18 mouse cellular contexts compared by ENCODE assay signal in genomic region chr17:29623488-29623887, GRCm38 (mm10). TPM values are rescaled to one million over a fixed set of nuclear protein-coding genes. Genes with fewer than 3 reads are reported as not detected.
A peak's percentile ranks its signal among the peaks of the same experiment; 100 is the strongest.
DNase-seq lines count a peak whose midpoint lies in the region; ATAC-seq lines count a peak whose summit lies in the region.
"Had no signal": no experiment of that assay in that cellular context is flagged by ENCODE, and none has a peak within 500 bp of the region (broad histone marks: within the 10 kb centered on the region; RNA-seq: fewer than 3 reads in every experiment).

No protein-coding gene starts in this region.

- ATAC-seq in frontal cortex, adult (ENCODE audit: low TSS enrichment): peak; percentile 74; the same call in 1 of the 2 replicates
- ATAC-seq: activated CD4-positive, CD25-positive, alpha-beta regulatory T cell, adult 4 months; CD4-positive, CD25-positive, alpha-beta regulatory T cell, adult 4 months; Patski had no signal

- no peak for DNase-seq in frontal cortex, postnatal 14 days (ENCODE audit: low spot score in 2 of 2)
- DNase-seq in left cerebral cortex, adult 18-20 months (ENCODE audit: low spot score in 2 of 2): peak; percentile 24 to 31
- no peak for DNase-seq in left cerebral cortex, postnatal 36 days (ENCODE audit: low spot score in 2 of 2)
- DNase-seq in right cerebral cortex, adult 18-20 months: peak; percentile 47
- no peak for DNase-seq in right cerebral cortex, postnatal 36 days (ENCODE audit: low spot score in 2 of 2)
- peak; percentile 33 for DNase-seq in fat pad, adult 2 months (ENCODE audit: extremely low read depth, low read depth, low spot score)
- no peak for DNase-seq in retina, embryonic 14.5 days (ENCODE audit: low spot score)
- DNase-seq: adrenal gland, adult 8-10 months; adrenal gland, postnatal 10 days; adrenal gland, postnatal 14 days; adrenal gland, postnatal 25 days; B cell, adult 2 months; cerebellum, adult 11 months; cerebellum, adult 11-12 months had no signal

- intact Hi-C loops in left cerebral cortex, postnatal 36 days (cut with DNase I): no loop called here

RNA-seq across cellular contexts. Expression of gene Gm28043, which starts 8.8 kb away (rescaled TPM):
- total RNA-seq in left cerebral cortex, adult 18-20 months (2021): 1 to 10 TPM; 3.2 to 3.7 TPM
- 1 to 10 TPM; 3.2 to 5.4 TPM for total RNA-seq in left cerebral cortex, postnatal 36 days (2021)

RNA-seq across cellular contexts. Expression of gene Rnf8, which starts 8.9 kb away (rescaled TPM):
- total RNA-seq in left cerebral cortex, adult 18-20 months (2021): 10 to 100 TPM; 53.8 to 66.2 TPM
- total RNA-seq in left cerebral cortex, postnatal 36 days (2021): 10 to 100 TPM; 59.2 to 72.7 TPM

RNA-seq across cellular contexts. Expression of gene Cmtr1, which starts 36.9 kb away (rescaled TPM):
- 100 to 1,000 TPM; 139 to 142 TPM for total RNA-seq in left cerebral cortex, adult 18-20 months (2021)
- 100 to 1,000 TPM; 112 to 125 TPM for total RNA-seq in left cerebral cortex, postnatal 36 days (2021)

Comparison
In these comparisons a context has a peak if more than half of its experiments do, and no peak if none do; other contexts are left out.
1. DNase-seq: peak in left cerebral cortex, adult 18-20 months (2 of 2), right cerebral cortex, adult 18-20 months (single experiment) and fat pad, adult 2 months (single experiment); none in frontal cortex, postnatal 14 days (0 of 2), left cerebral cortex, postnatal 36 days (0 of 2), right cerebral cortex, postnatal 36 days (0 of 2) and retina, embryonic 14.5 days (single experiment).